Mouse (Mus musculus): ENCODE measurements around the gene Olfr619. TPM values are rescaled to one million over a fixed set of nuclear protein-coding genes. Genes with fewer than 3 reads are reported as not detected.

Olfr619 gene
- total RNA-seq (2014; rRNA removed) (not detected in 2 replicates), polyA plus RNA-seq (2012; rRNA removed) (not detected in 2 replicates)

GRCm38 (mm10) chr7:103600275-103600674, at the start of gene Olfr619:
TSS of gene Olfr619 (plus strand) at chr7:103600575.
- no peak within 1 kb of the TSS for H3K27ac ChIP-seq (replicated peaks; ENCODE audit: insufficient read depth, low read depth, low read length)
- TF ChIP-seq CTCF (IDR thresholded peaks at IDR 0.05; ENCODE audit: low read depth, low read length) (no peak), POLR2A (IDR thresholded peaks at IDR 0.05; ENCODE audit: extremely low read depth, insufficient read depth, low read length) (no peak)
- H3K4me3 ChIP-seq (ENCODE audit: insufficient read depth, low read depth, low read length) = no peak within 1 kb of the TSS
- no peaks in the 10 kb centered on the region for H3K36me3 ChIP-seq (ENCODE audit: control insufficient read depth, insufficient read depth, low read length)
- H3K9ac ChIP-seq (ENCODE audit: low read depth, low read length) = no peak within 1 kb of the TSS
- no peaks in the 10 kb centered on the region for H3K79me2 ChIP-seq (ENCODE audit: control insufficient read depth, insufficient read depth, low read length)
- no peaks in the 10 kb centered on the region for H3K27me3 ChIP-seq (ENCODE audit: control insufficient read depth, insufficient read depth, low read length)
- H3K4me1 ChIP-seq (ENCODE audit: control insufficient read depth, insufficient read depth, low read length) = no peaks in the 10 kb centered on the region
- no peak for DNase-seq (ENCODE audit: extremely low read depth, low read depth, low spot score)

GRCm38 (mm10) chr7:103555779-103556178, 44.6 kb upstream of the Olfr619 start, which contains the start of gene Olfr615:
TSS of gene Olfr615 (plus strand) at chr7:103556079.
- DNase-seq (ENCODE audit: extremely low read depth, low read depth, low spot score) = no peak
- Histone ChIP-seq H3K9ac (ENCODE audit: low read depth, low read length) (no peak within 1 kb of the TSS), H3K27me3 (ENCODE audit: control insufficient read depth, insufficient read depth, low read length) (no peaks in the 10 kb centered on the region), H3K4me3 (ENCODE audit: insufficient read depth, low read depth, low read length) (no peak within 1 kb of the TSS), H3K4me1 (ENCODE audit: control insufficient read depth, insufficient read depth, low read length) (no peaks in the 10 kb centered on the region), H3K36me3 (ENCODE audit: control insufficient read depth, insufficient read depth, low read length) (no peaks in the 10 kb centered on the region), H3K27ac (replicated peaks; ENCODE audit: insufficient read depth, low read depth, low read length) (no peak within 1 kb of the TSS), H3K79me2 (ENCODE audit: control insufficient read depth, insufficient read depth, low read length) (no peaks in the 10 kb centered on the region)
- WGBS = 74% methylated on average over 2 of the region's 2 CpGs
- TF ChIP-seq POLR2A (IDR thresholded peaks at IDR 0.05; ENCODE audit: extremely low read depth, insufficient read depth, low read length) (no peak), CTCF (IDR thresholded peaks at IDR 0.05; ENCODE audit: low read depth, low read length) (no peak)

GRCm38 (mm10) chr7:103569043-103569442, 31.3 kb upstream of the Olfr619 start, which contains the start of gene Olfr616:
TSS of gene Olfr616 (minus strand) at chr7:103569143.
- WGBS = 69% methylated on average over 3 of the region's 3 CpGs
- no peak for DNase-seq (ENCODE audit: extremely low read depth, low read depth, low spot score)
- Histone ChIP-seq H3K36me3 (ENCODE audit: control insufficient read depth, insufficient read depth, low read length) (no peaks in the 10 kb centered on the region), H3K27ac (replicated peaks; ENCODE audit: insufficient read depth, low read depth, low read length) (no peak within 1 kb of the TSS), H3K4me1 (ENCODE audit: control insufficient read depth, insufficient read depth, low read length) (no peaks in the 10 kb centered on the region), H3K4me3 (ENCODE audit: insufficient read depth, low read depth, low read length) (no peak within 1 kb of the TSS), H3K9ac (ENCODE audit: low read depth, low read length) (no peak within 1 kb of the TSS), H3K27me3 (ENCODE audit: control insufficient read depth, insufficient read depth, low read length) (no peaks in the 10 kb centered on the region), H3K79me2 (ENCODE audit: control insufficient read depth, insufficient read depth, low read length) (no peaks in the 10 kb centered on the region)
- no peak for TF ChIP-seq POLR2A (IDR thresholded peaks at IDR 0.05; ENCODE audit: extremely low read depth, insufficient read depth, low read length)
- TF ChIP-seq CTCF (IDR thresholded peaks at IDR 0.05; ENCODE audit: low read depth, low read length) = no peak

GRCm38 (mm10) chr7:103572761-103573160, 27.6 kb upstream of the Olfr619 start, which contains the start of gene Olfr617:
TSS of gene Olfr617 (plus strand) at chr7:103573061.
- Histone ChIP-seq H3K4me1 (ENCODE audit: control insufficient read depth, insufficient read depth, low read length) (no peaks in the 10 kb centered on the region), H3K36me3 (ENCODE audit: control insufficient read depth, insufficient read depth, low read length) (no peaks in the 10 kb centered on the region), H3K27me3 (ENCODE audit: control insufficient read depth, insufficient read depth, low read length) (no peaks in the 10 kb centered on the region), H3K9ac (ENCODE audit: low read depth, low read length) (no peak within 1 kb of the TSS), H3K4me3 (ENCODE audit: insufficient read depth, low read depth, low read length) (no peak within 1 kb of the TSS), H3K79me2 (ENCODE audit: control insufficient read depth, insufficient read depth, low read length) (no peaks in the 10 kb centered on the region), H3K27ac (replicated peaks; ENCODE audit: insufficient read depth, low read depth, low read length) (no peak within 1 kb of the TSS)
- 78% methylated on average over 1 of the region's 1 CpGs for WGBS
- TF ChIP-seq POLR2A (IDR thresholded peaks at IDR 0.05; ENCODE audit: extremely low read depth, insufficient read depth, low read length) (no peak), CTCF (IDR thresholded peaks at IDR 0.05; ENCODE audit: low read depth, low read length) (no peak)
- DNase-seq (ENCODE audit: extremely low read depth, low read depth, low spot score) = no peak

- H3K79me2 ChIP-seq (ENCODE audit: control insufficient read depth, insufficient read depth, low read length) = no peaks in the 10 kb centered on the region
- no peaks in the 10 kb centered on the region for H3K4me1 ChIP-seq (ENCODE audit: control insufficient read depth, insufficient read depth, low read length)
- TF ChIP-seq POLR2A (IDR thresholded peaks at IDR 0.05; ENCODE audit: extremely low read depth, insufficient read depth, low read length) (no peak), CTCF (IDR thresholded peaks at IDR 0.05; ENCODE audit: low read depth, low read length) (no peak)
- H3K36me3 ChIP-seq (ENCODE audit: control insufficient read depth, insufficient read depth, low read length) = no peaks in the 10 kb centered on the region
- no peak for DNase-seq (ENCODE audit: extremely low read depth, low read depth, low spot score)
- no peaks in the 10 kb centered on the region for H3K27me3 ChIP-seq (ENCODE audit: control insufficient read depth, insufficient read depth, low read length)
- no peak within 1 kb of the TSS for H3K9ac ChIP-seq (ENCODE audit: low read depth, low read length)
- H3K27ac ChIP-seq (replicated peaks; ENCODE audit: insufficient read depth, low read depth, low read length) = no peak within 1 kb of the TSS
- no peak within 1 kb of the TSS for H3K4me3 ChIP-seq (ENCODE audit: insufficient read depth, low read depth, low read length)
- 56% methylated on average over 2 of the region's 2 CpGs for WGBS
Observed at GRCm38 (mm10) chr7:103589803-103590202, 10.6 kb upstream of the Olfr619 start, which contains the start of gene Olfr618. TSS of gene Olfr618 (plus strand) at chr7:103590103.

GRCm38 (mm10) chr7:103607425-103607824, 7.0 kb downstream of the Olfr619 start:
- Histone ChIP-seq H3K27me3 (ENCODE audit: control insufficient read depth, insufficient read depth, low read length) (no peaks in the 10 kb centered on the region), H3K4me3 (ENCODE audit: insufficient read depth, low read depth, low read length) (no peak overlapping the region), H3K27ac (replicated peaks; ENCODE audit: insufficient read depth, low read depth, low read length) (no peak overlapping the region), H3K4me1 (ENCODE audit: control insufficient read depth, insufficient read depth, low read length) (no peaks in the 10 kb centered on the region), H3K9ac (ENCODE audit: low read depth, low read length) (no peak overlapping the region), H3K36me3 (ENCODE audit: control insufficient read depth, insufficient read depth, low read length) (no peaks in the 10 kb centered on the region), H3K79me2 (ENCODE audit: control insufficient read depth, insufficient read depth, low read length) (no peaks in the 10 kb centered on the region)
- no peak for DNase-seq (ENCODE audit: extremely low read depth, low read depth, low spot score)
- WGBS = 79% methylated on average over 2 of the region's 2 CpGs
- TF ChIP-seq POLR2A (IDR thresholded peaks at IDR 0.05; ENCODE audit: extremely low read depth, insufficient read depth, low read length) = no peak
- no peak for TF ChIP-seq CTCF (IDR thresholded peaks at IDR 0.05; ENCODE audit: low read depth, low read length)

Data from liver, adult 2 months (tissue).